Mouse (Mus musculus): ENCODE data around the gene Ing4.

GRCm38 (mm10) chr6:125090341-125091085 is 51.0 kb downstream of the Ing4 start:
- no peak for TF ChIP-seq CTCF (IDR thresholded peaks at IDR 0.05; ENCODE audit: control insufficient read depth, insufficient read depth, insufficient replicate concordance, low read depth, low read length)
- TF ChIP-seq POLR2A (IDR thresholded peaks at IDR 0.05; ENCODE audit: control insufficient read depth, low read depth, low read length), result no peak

Data from testis, adult 2 months (tissue).